Mouse (Mus musculus) hematopoietic multipotent progenitor cell, adult 10-12 weeks (in vitro differentiated cells): ENCODE measurements around the gene Ccnb2. TPM values are rescaled to one million over a fixed set of nuclear protein-coding genes. Genes with fewer than 3 reads are reported as not detected.

Experiments used
- polyA plus RNA-seq: library from polyadenylated mRNA; stranded (reverse); fragments of >175 nt; gene quantifications from 2 replicates; pipeline ENCODE4 v1.2.3, GENCODE M21; 2012; ENCODE audit warnings: low replicate concordance

Ccnb2 gene
- polyA plus RNA-seq, result 4.2 and 14.2 TPM in 2 replicates

DNA sequence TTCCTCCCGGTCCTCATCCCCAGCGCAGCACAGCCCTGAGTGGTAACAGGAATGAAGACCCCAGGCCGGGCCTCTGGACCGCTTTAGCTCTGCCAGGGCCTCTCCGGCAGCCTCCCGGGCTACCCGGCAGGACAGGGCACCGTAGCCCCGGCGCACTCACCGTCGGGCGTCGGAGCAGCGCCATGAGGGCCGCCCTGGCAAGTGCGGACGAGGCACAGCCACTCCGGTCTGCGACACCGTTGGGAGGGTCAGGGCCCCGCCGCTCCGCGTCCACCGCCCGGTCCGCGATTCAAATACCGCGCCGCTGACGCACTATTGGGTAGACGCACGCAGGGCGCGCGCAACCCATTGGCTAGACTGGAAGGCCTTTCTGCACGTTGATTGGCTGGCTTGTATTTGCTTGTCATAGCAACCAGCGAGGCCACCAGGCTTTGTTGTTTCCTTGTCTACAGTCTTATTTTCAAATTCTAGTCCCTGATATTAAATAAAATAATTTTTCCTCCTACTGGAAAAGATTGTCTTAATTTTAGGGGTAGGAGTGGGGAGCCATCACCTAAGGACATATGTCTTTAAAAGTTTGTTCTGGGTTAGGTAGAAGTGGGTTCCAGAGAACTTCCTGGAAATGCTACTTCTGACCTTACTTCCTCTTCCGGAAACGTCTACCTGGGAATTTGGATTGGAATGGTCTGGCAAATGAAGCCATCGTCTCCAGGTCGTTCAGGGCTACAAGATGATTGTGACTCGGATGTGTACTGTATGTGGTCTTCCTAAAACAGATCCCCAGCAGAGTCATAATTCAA lies at the start of gene Ccnb2:
Gene Ccnb2, minus strand, starts transcription at position 291 of the 800 bp plus-strand sequence.

Other genes with a start within 250 kb of the Ccnb2 start
- 45.6 and 49.5 TPM in 2 replicates for gene Myo1e, start 214.2 kb downstream of the Ccnb2 start, polyA plus RNA-seq
- gene Rnf111, start 82.2 kb upstream of the Ccnb2 start, polyA plus RNA-seq, result 14.0 and 14.5 TPM in 2 replicates
- 18.9 and 19.1 TPM in 2 replicates for gene Sltm, start 121.2 kb upstream of the Ccnb2 start, polyA plus RNA-seq
- gene Gm10642, start 234.7 kb upstream of the Ccnb2 start, polyA plus RNA-seq, result 2.5 and 10.2 TPM in 2 replicates
- gene Mindy2, start 235.6 kb upstream of the Ccnb2 start, polyA plus RNA-seq, result 22.7 and 58.9 TPM in 2 replicates